Mouse (Mus musculus): ENCODE results near the gene Gm43517. TPM values are rescaled to one million over a fixed set of nuclear protein-coding genes. Genes with fewer than 3 reads are reported as not detected.

The Gm43517 gene
- total and polyA plus RNA-seq, 3 experiments = not detected

DNA sequence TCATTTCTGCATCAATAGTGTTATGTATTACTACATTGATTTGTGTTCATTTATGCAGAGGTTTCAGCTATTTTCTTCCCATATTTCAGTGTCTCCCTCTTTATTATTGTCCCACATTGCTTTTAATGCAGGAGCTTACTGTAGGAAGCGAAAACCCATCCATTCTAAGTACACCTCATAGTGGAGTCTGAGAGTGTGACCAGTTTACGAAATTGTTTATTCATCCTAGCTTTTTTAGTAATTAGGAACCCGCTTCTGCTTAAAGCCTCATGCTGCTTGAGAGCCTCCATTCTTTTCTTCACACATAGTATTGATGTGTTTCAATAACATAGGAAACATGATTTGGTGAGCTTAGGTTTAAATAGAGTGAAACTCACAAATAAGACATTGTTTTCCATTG, 8.7 kb downstream of the Gm43517 start:
- DNase-seq = no peak
- Histone ChIP-seq H3K79me2 (replicated peaks; ENCODE audit: control insufficient read depth, insufficient read depth, low read length) (no peaks in the 10 kb centered on the region), H3K4me3 (no peak overlapping the region), H3K27me3 (ENCODE audit: control insufficient read depth, insufficient read depth, low read length) (peaks cover 8% of the 10 kb centered on the region), H3K36me3 (ENCODE audit: control insufficient read depth, insufficient read depth, low read length) (no peaks in the 10 kb centered on the region), H3K27ac (no peak overlapping the region), H3K9ac (ENCODE audit: low read depth, low read length) (no peak overlapping the region), H3K4me1 (ENCODE audit: control insufficient read depth, insufficient read depth, low read length) (no peaks in the 10 kb centered on the region)
- intact Hi-C loops (cut with DNase I) = no loop called here
- WGBS = 16% methylated on average over 3 of the region's 3 CpGs
- TF ChIP-seq EP300 (IDR thresholded peaks at IDR 0.05; ENCODE audit: insufficient read depth, low read depth, low read length) (no peak), CTCF (IDR thresholded peaks at IDR 0.05) (no peak), POLR2A (IDR thresholded peaks at IDR 0.05; ENCODE audit: insufficient read depth, low read depth, low read length) (no peak)

DNA sequence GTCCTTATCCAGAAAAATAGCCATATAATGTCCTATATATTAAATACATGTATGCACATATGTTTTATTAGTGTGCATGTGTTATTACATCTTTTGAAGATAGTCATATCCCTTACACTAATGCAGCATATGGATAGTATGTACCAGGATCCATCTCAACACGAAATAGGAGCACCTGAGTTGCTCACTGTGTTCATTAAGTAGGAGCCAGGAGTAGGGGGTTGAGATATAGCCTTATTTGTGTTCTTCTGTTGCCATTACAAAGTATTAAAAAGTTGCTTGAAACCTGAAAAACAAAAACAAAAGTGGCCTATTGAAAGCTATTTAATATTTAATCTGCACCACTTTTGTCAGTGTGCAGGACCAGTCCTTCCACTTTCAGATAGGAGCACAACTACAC, 9.2 kb downstream of the Gm43517 start:
- 6% methylated on average over 1 of the region's 1 CpGs for WGBS

DNA sequence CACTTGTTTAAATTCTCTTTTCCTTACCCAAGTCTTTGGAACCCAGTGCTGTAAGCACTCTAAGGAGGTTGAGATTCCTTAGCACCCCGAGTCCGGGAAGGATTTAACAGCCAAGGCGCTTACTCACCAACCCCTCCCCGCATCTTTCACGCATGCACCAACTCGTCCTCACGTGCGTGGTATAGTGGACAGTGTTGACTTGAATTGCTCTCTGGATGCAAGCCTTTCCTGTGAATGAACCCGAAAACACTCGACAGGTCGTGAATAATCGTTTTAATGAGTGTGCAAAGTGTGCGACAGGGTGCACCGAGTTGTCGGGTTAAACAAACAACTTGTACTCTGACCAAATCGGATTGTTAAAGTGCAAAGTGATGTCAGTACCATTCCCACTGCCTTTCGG, 9.9 kb downstream of the Gm43517 start:
- Histone ChIP-seq H3K9ac (ENCODE audit: low read depth, low read length) (no peak overlapping the region), H3K79me2 (replicated peaks; ENCODE audit: control insufficient read depth, insufficient read depth, low read length) (no peaks in the 10 kb centered on the region), H3K4me1 (ENCODE audit: control insufficient read depth, insufficient read depth, low read length) (no peaks in the 10 kb centered on the region), H3K4me3 (no peak overlapping the region), H3K36me3 (ENCODE audit: control insufficient read depth, insufficient read depth, low read length) (no peaks in the 10 kb centered on the region), H3K27ac (no peak overlapping the region), H3K27me3 (ENCODE audit: control insufficient read depth, insufficient read depth, low read length) (peaks cover 9% of the 10 kb centered on the region)
- TF ChIP-seq CTCF (IDR thresholded peaks at IDR 0.05) = no peak
- TF ChIP-seq EP300 (IDR thresholded peaks at IDR 0.05; ENCODE audit: insufficient read depth, low read depth, low read length) = no peak
- TF ChIP-seq POLR2A (IDR thresholded peaks at IDR 0.05; ENCODE audit: insufficient read depth, low read depth, low read length) = no peak
- intact Hi-C loops (cut with DNase I) = no loop called here
- 3% methylated on average over 17 of the region's 17 CpGs for WGBS
- no peak for DNase-seq

More for the DNA sequence above, 9.2 kb downstream of the Gm43517 start:
- H3K79me2 ChIP-seq (replicated peaks; ENCODE audit: control insufficient read depth, insufficient read depth, low read length) = no peaks in the 10 kb centered on the region
- DNase-seq = no peak
- no peaks in the 10 kb centered on the region for H3K4me1 ChIP-seq (ENCODE audit: control insufficient read depth, insufficient read depth, low read length)
- peaks cover 8% of the 10 kb centered on the region for H3K27me3 ChIP-seq (ENCODE audit: control insufficient read depth, insufficient read depth, low read length)
- H3K9ac ChIP-seq (ENCODE audit: low read depth, low read length) = no peak overlapping the region
- intact Hi-C loops (cut with DNase I) = no loop called here
- H3K27ac ChIP-seq = no peak overlapping the region
- no peak overlapping the region for H3K4me3 ChIP-seq
- no peaks in the 10 kb centered on the region for H3K36me3 ChIP-seq (ENCODE audit: control insufficient read depth, insufficient read depth, low read length)
- TF ChIP-seq POLR2A (IDR thresholded peaks at IDR 0.05; ENCODE audit: insufficient read depth, low read depth, low read length) = no peak
- no peak for TF ChIP-seq CTCF (IDR thresholded peaks at IDR 0.05)
- no peak for TF ChIP-seq EP300 (IDR thresholded peaks at IDR 0.05; ENCODE audit: insufficient read depth, low read depth, low read length)

DNA sequence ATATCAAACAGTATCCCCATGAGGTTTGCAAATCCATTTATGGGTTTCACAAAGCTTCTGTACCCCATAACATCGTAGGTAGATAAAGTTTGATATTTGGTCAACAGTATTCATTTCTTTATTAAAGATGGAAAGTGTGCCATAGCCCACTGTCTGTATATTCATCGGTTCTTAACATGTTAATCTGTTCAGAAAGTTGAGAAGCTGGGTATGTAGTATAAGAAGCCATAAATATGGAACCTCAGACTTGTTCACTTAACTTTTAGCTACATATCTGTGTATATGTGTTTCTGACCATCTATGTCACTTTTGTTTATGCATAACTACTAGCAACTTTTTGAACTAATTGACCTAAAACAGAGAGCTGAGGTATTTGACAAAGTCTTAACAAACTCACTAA, 11.0 kb downstream of the Gm43517 start:
- TF ChIP-seq POLR2A (IDR thresholded peaks at IDR 0.05; ENCODE audit: insufficient read depth, low read depth, low read length) = no peak
- no peak for TF ChIP-seq EP300 (IDR thresholded peaks at IDR 0.05; ENCODE audit: insufficient read depth, low read depth, low read length)
- no peak for TF ChIP-seq CTCF (IDR thresholded peaks at IDR 0.05)
- intact Hi-C loops (cut with DNase I) = no loop called here
- WGBS = 18% methylated on average over 2 of the region's 2 CpGs

DNA sequence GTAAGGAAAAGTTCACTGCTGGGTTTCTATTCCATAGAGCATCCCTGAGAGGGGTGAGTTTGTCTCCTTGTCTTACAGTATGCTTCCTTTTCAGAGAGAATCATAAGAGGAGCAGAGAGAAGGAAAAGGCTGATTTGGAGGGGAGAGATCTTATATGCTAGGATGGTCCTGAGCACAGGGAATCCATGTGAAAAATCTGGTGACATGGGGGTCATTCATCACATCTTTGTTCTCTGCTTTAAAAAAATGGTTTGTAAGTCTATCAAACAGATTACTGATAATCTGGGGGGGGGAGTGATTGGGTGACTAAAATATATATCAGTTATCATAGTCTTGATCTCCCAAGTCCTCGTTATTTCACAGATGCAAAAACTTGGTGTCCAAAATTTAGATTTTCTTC, 11.8 kb downstream of the Gm43517 start:
- 14% methylated on average over 1 of the region's 1 CpGs for WGBS
- Histone ChIP-seq H3K36me3 (ENCODE audit: control insufficient read depth, insufficient read depth, low read length) (no peaks in the 10 kb centered on the region), H3K27ac (no peak overlapping the region), H3K79me2 (replicated peaks; ENCODE audit: control insufficient read depth, insufficient read depth, low read length) (no peaks in the 10 kb centered on the region), H3K4me1 (ENCODE audit: control insufficient read depth, insufficient read depth, low read length) (no peaks in the 10 kb centered on the region), H3K27me3 (ENCODE audit: control insufficient read depth, insufficient read depth, low read length) (peaks cover 11% of the 10 kb centered on the region), H3K4me3 (no peak overlapping the region), H3K9ac (ENCODE audit: low read depth, low read length) (no peak overlapping the region)
- DNase-seq = no peak
- intact Hi-C loops (cut with DNase I) = no loop called here
- TF ChIP-seq POLR2A (IDR thresholded peaks at IDR 0.05; ENCODE audit: insufficient read depth, low read depth, low read length) (no peak), EP300 (IDR thresholded peaks at IDR 0.05; ENCODE audit: insufficient read depth, low read depth, low read length) (no peak), CTCF (IDR thresholded peaks at IDR 0.05) (no peak)

More for the DNA sequence above, 11.0 kb downstream of the Gm43517 start:
- Histone ChIP-seq H3K27ac (no peak overlapping the region), H3K27me3 (ENCODE audit: control insufficient read depth, insufficient read depth, low read length) (peaks cover 11% of the 10 kb centered on the region), H3K4me3 (no peak overlapping the region), H3K4me1 (ENCODE audit: control insufficient read depth, insufficient read depth, low read length) (no peaks in the 10 kb centered on the region), H3K79me2 (replicated peaks; ENCODE audit: control insufficient read depth, insufficient read depth, low read length) (no peaks in the 10 kb centered on the region), H3K9ac (ENCODE audit: low read depth, low read length) (no peak overlapping the region), H3K36me3 (ENCODE audit: control insufficient read depth, insufficient read depth, low read length) (no peaks in the 10 kb centered on the region)
- no peak for DNase-seq

DNA sequence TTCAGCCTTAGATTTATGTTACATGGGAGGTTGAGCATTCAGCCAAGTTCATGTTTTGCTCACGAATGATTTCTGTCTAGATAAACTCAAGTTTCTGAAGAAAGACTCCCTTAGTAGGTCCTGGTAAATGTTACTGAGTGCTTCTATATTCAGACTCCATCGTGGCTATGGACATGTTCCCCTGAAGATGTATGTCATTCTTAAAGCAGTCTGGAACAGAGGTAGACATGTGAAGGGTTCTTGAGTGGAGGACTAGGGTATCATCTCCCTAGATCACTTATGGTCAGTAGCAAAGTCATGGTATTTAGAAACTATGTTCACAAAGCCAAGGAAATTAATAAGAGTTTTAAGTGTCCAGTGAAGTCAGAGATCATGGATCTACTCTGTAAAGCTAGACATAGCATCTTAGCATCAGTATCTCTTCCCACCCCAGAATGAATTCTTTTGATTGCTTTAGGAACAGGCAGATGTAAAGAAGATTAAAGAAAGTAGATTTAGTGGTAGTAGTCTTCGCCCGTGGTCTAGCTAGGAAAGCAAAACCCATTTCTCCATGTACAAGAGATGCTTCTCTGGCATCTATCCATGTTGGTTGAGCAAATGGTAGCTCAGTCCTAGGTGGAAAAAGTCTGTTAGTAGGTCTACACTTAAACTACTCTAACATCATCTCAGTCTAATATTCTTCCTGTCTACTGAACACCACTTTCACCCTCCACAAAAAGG, 12.6 kb downstream of the Gm43517 start:
- no peak for DNase-seq
- intact Hi-C loops (cut with DNase I) = no loop called here
- no peak overlapping the region for H3K4me3 ChIP-seq
- H3K27ac ChIP-seq = no peak overlapping the region
- peaks cover 11% of the 10 kb centered on the region for H3K27me3 ChIP-seq (ENCODE audit: control insufficient read depth, insufficient read depth, low read length)
- TF ChIP-seq EP300 (IDR thresholded peaks at IDR 0.05; ENCODE audit: insufficient read depth, low read depth, low read length) (no peak), POLR2A (IDR thresholded peaks at IDR 0.05; ENCODE audit: insufficient read depth, low read depth, low read length) (no peak), CTCF (IDR thresholded peaks at IDR 0.05) (no peak)
- WGBS = 24% methylated on average over 4 of the region's 4 CpGs
- H3K79me2 ChIP-seq (replicated peaks; ENCODE audit: control insufficient read depth, insufficient read depth, low read length) = no peaks in the 10 kb centered on the region
- H3K36me3 ChIP-seq (ENCODE audit: control insufficient read depth, insufficient read depth, low read length) = no peaks in the 10 kb centered on the region
- H3K9ac ChIP-seq (ENCODE audit: low read depth, low read length) = no peak overlapping the region
- no peaks in the 10 kb centered on the region for H3K4me1 ChIP-seq (ENCODE audit: control insufficient read depth, insufficient read depth, low read length)
